Mouse (Mus musculus) E14TG2a.4 (cell line): ENCODE measurements around the gene Olfr681.
"Not testable (repeated sequence)": the region's sequence is repeated elsewhere in the genome, so short reads cannot be mapped to it uniquely, and the experiment has no call there.

Source experiments
- H3K27me3 ChIP-seq: 2 replicates; pipeline ENCODE4 v1.6.1; 2014; ENCODE audit warnings: low read length, control low read depth; ENCODE audit not compliant: insufficient read depth
- H3K36me3 ChIP-seq: 2 replicates; pipeline ENCODE4 v1.6.1; 2014; ENCODE audit warnings: low read length, control low read depth; ENCODE audit not compliant: insufficient read depth
- H3K4me1 ChIP-seq: replicated peaks from 2 replicates; pipeline ENCODE4 v1.6.1; 2014; ENCODE audit warnings: low read depth, low read length, control low read depth
- H3K4me3 ChIP-seq: replicated peaks from 2 replicates; pipeline ENCODE4 v1.5.1; 2014; ENCODE audit warnings: mild to moderate bottlenecking, low read length
- H3K9me3 ChIP-seq: 2 replicates; pipeline ENCODE4 v1.6.1; 2014; ENCODE audit warnings: low read length, control low read depth
- CTCF ChIP-seq: conservative IDR thresholded peaks from 2 replicates; pipeline ENCODE4 v1.5.1; 2014; ENCODE audit warnings: low read length
- NANOG ChIP-seq: IDR thresholded peaks from 2 replicates; pipeline ENCODE4 v1.6.1; 2014; ENCODE audit warnings: borderline replicate concordance, low read length, mixed read lengths
- POU5F1 ChIP-seq: IDR thresholded peaks from 2 replicates; pipeline ENCODE4 v1.6.1; 2014; ENCODE audit warnings: low read length, borderline replicate concordance

Olfr681 gene

DNA sequence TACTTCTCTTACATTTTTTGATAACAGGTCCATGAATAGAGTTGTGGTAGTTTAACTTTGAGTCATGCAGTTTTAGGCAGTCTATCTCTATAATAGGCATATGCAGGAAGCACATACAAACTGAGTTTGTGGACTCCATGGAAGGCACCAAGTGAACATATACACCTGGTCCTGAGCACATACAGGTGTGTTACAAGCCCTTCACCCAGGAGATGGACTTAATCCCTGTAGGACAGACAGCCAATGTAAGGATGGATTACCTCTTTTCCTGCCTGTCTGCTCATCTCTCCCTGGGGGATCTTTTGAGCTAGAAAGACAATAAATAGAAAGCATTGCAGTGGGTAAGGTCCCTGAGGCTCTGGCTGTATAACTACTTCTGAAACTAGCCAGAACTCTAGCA, at the start of gene Olfr681:
Olfr681 (plus strand) TSS at position 301 of the 400 bp plus-strand sequence.
- Histone ChIP-seq H3K36me3 (no peaks in the 10 kb centered on the region), H3K4me3 (no peak within 1 kb of the TSS), H3K9me3 (no peaks in the 10 kb centered on the region), H3K4me1 (no peaks in the 10 kb centered on the region), H3K27me3 (no peaks in the 10 kb centered on the region)
- TF ChIP-seq NANOG (no peak), POU5F1 (no peak), CTCF (no peak)

DNA sequence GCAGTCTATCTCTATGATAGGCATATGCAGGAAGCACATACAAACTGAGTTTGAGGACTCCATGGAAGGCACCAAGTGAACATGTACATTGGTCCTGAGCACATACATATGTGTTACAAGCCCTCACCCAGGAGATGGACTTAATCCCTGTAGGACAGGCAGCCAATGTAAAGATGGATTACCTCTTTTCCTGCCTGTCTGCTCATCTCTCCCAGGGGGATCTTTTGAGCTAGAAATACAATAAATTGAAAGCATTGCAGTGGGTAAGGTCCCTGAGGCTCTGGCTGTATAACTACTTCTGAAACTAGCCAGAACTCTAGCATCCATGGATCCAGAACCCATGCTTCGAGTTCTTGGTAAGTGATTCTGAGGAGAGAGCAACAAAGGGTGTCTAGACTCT, 35.7 kb upstream of the Olfr681 start, which contains the start of gene Olfr679:
Olfr679 (plus strand) TSS at position 301 of the 400 bp plus-strand sequence.
- no peak for TF ChIP-seq CTCF
- no peak for TF ChIP-seq POU5F1
- TF ChIP-seq NANOG, result no peak
- no peak within 1 kb of the TSS for H3K4me3 ChIP-seq
- H3K36me3 ChIP-seq, result no peaks in the 10 kb centered on the region
- no peaks in the 10 kb centered on the region for H3K27me3 ChIP-seq
- H3K4me1 ChIP-seq, result no peaks in the 10 kb centered on the region
- H3K9me3 ChIP-seq, result no peaks in the 10 kb centered on the region

GRCm38 (mm10) chr7:105092717-105093116, 23.9 kb upstream of the Olfr681 start, which contains the start of gene Olfr680-ps1:
Olfr680-ps1 (minus strand) TSS chr7:105092817.
- H3K4me1 ChIP-seq, H3K27me3 ChIP-seq, H3K4me3 ChIP-seq, H3K36me3 ChIP-seq, H3K9me3 ChIP-seq: not testable (repeated sequence)

- Histone ChIP-seq H3K27me3 (no peaks in the 10 kb centered on the region), H3K9me3 (0 out of 2 replicates have a peak, but pooled peaks cover 3% of the 10 kb centered on the region), H3K4me1 (no peaks in the 10 kb centered on the region), H3K36me3 (no peaks in the 10 kb centered on the region), H3K4me3 (no peak overlapping the region)
- TF ChIP-seq NANOG (no peak), CTCF (no peak), POU5F1 (no peak)
Observed at GRCm38 (mm10) chr7:105141275-105141674, 24.6 kb downstream of the Olfr681 start.

DNA sequence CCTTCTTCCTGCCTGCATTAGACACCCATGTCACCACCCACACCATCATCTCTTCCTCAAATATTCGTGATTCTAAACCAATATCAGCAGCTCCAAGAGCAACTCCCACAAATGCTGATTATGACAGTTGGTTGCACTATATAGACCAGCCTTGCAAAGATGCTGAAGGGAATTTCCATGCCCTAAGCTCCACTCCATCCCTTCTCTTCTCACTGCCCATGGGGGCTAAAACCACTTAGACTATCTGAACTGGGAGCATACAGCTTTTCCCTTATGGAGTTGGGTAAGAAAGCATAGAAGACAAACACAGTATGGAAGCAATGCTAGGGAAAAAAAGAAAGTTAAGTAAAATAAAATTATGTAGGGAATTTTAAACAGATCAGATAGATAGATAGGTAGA, 30.3 kb downstream of the Olfr681 start, which contains the start of gene Olfr683:
Olfr683 (minus strand) TSS at position 101 of the 400 bp plus-strand sequence.
- no peaks in the 10 kb centered on the region for H3K9me3 ChIP-seq
- H3K36me3 ChIP-seq, result no peaks in the 10 kb centered on the region
- H3K4me1 ChIP-seq, result no peaks in the 10 kb centered on the region
- H3K4me3 ChIP-seq, result no peak within 1 kb of the TSS
- TF ChIP-seq NANOG (no peak), POU5F1 (no peak), CTCF (no peak)
- no peaks in the 10 kb centered on the region for H3K27me3 ChIP-seq

- Histone ChIP-seq H3K27me3 (no peaks in the 10 kb centered on the region), H3K9me3 (no peaks in the 10 kb centered on the region), H3K4me1 (no peaks in the 10 kb centered on the region), H3K36me3 (no peaks in the 10 kb centered on the region), H3K4me3 (no peak within 1 kb of the TSS)
- TF ChIP-seq POU5F1 (no peak), NANOG (no peak), CTCF (no peak)
Observed at GRCm38 (mm10) chr7:105163553-105163952, 46.9 kb downstream of the Olfr681 start, which contains the start of gene Olfr684. Olfr684 (minus strand) TSS chr7:105163653.

GRCm38 (mm10) chr7:105170773-105171172, 54.1 kb downstream of the Olfr681 start:
- no peaks in the 10 kb centered on the region for H3K36me3 ChIP-seq
- TF ChIP-seq NANOG (no peak), CTCF (peak; percentile 43), POU5F1 (no peak)
- no peaks in the 10 kb centered on the region for H3K4me1 ChIP-seq

More at GRCm38 (mm10) chr7:105170773-105171172, 54.1 kb downstream of the Olfr681 start:
- no peaks in the 10 kb centered on the region for H3K27me3 ChIP-seq
- no peaks in the 10 kb centered on the region for H3K9me3 ChIP-seq
- H3K4me3 ChIP-seq, result no peak overlapping the region
